Mouse (Mus musculus) olfactory bulb, adult 2 months (tissue): ENCODE data around the gene Cyp11a1.

Experiments used
- CTCF ChIP-seq: fragments of 200-500 bp; IDR thresholded peaks from 2 replicates; pipeline ENCODE4 v1.5.1; 2012; ENCODE audit warnings: low read depth, mild to moderate bottlenecking, low read length, moderate library complexity; ENCODE audit not compliant: insufficient read depth
- POLR2A ChIP-seq: fragments of 200-500 bp; IDR thresholded peaks from 2 replicates; pipeline ENCODE4 v1.6.1; 2012; ENCODE audit warnings: mild to moderate bottlenecking, low read depth, low read length, moderate library complexity; ENCODE audit not compliant: insufficient read depth

- TF ChIP-seq POLR2A (no peak), CTCF (no peak)
Measured at GRCm38 (mm10) chr9:57968166-57968771, 37.9 kb upstream of the Cyp11a1 start.
